8 mouse cellular contexts compared by ENCODE assay signal in genomic region chr8:116994016-116994716, GRCm38 (mm10). TPM values are rescaled to one million over a fixed set of nuclear protein-coding genes. Genes with fewer than 3 reads are reported as not detected.
A peak's percentile ranks its signal among the peaks of the same experiment; 100 is the strongest.
DNase-seq lines count a peak whose midpoint lies in the region; ATAC-seq and TF ChIP-seq lines count a peak whose summit lies in the region.

No protein-coding gene starts in this region.

- no peak for TF ChIP-seq CTCF in midbrain, postnatal 0 days (IDR thresholded peaks at IDR 0.05)

- H3K4me3 ChIP-seq in kidney, embryonic 15.5 days (replicated peaks), result peak overlapping the region; percentile 85
- H3K4me3 ChIP-seq in embryonic facial prominence, embryonic 11.5 days (ENCODE audit: low read depth, low read length), result peak overlapping the region; percentile 64
- peak overlapping the region; percentile 80 for H3K4me3 ChIP-seq in hindbrain, embryonic 15.5 days
- peak overlapping the region; percentile 69 for H3K4me3 ChIP-seq in midbrain, postnatal 0 days (ENCODE audit: low read depth, low read length)

- peak overlapping the region; percentile 93 for H3K4me2 ChIP-seq in kidney, embryonic 15.5 days
- peak overlapping the region; percentile 38; the same call in 1 of the 2 replicates for H3K4me2 ChIP-seq in embryonic facial prominence, embryonic 11.5 days (ENCODE audit: low read depth, low read length)
- peak overlapping the region; percentile 85 for H3K4me2 ChIP-seq in hindbrain, embryonic 15.5 days
- peak overlapping the region; percentile 91 for H3K4me2 ChIP-seq in midbrain, postnatal 0 days (ENCODE audit: low read depth, low read length, poor library complexity, severe bottlenecking)

- H3K9me3 ChIP-seq in kidney, embryonic 15.5 days (replicated peaks), result no peaks in the 10 kb centered on the region
- H3K9me3 ChIP-seq in embryonic facial prominence, embryonic 11.5 days (replicated peaks; ENCODE audit: control insufficient read depth, low read length), result no peaks in the 10 kb centered on the region
- H3K9me3 ChIP-seq in hindbrain, embryonic 15.5 days, result no peaks in the 10 kb centered on the region
- H3K9me3 ChIP-seq in midbrain, postnatal 0 days (ENCODE audit: low read length), result no peaks in the 10 kb centered on the region

- H3K9ac ChIP-seq in kidney, embryonic 15.5 days, result peak overlapping the region; percentile 39; the same call in 1 of the 2 replicates
- no peak overlapping the region; the same call in 1 of the 2 replicates for H3K9ac ChIP-seq in embryonic facial prominence, embryonic 11.5 days (replicated peaks; ENCODE audit: low read length)
- H3K9ac ChIP-seq in hindbrain, embryonic 15.5 days, result no peak overlapping the region; the same call in 1 of the 2 replicates
- H3K9ac ChIP-seq in midbrain, postnatal 0 days (replicated peaks; ENCODE audit: low read length, poor library complexity, severe bottlenecking), result no peak overlapping the region

- H3K27ac ChIP-seq in kidney, embryonic 15.5 days, result peak overlapping the region; percentile 63; the same call in 1 of the 2 replicates
- no peak overlapping the region for H3K27ac ChIP-seq in embryonic facial prominence, embryonic 11.5 days (replicated peaks; ENCODE audit: low read depth, low read length)
- peak overlapping the region; percentile 75 for H3K27ac ChIP-seq in hindbrain, embryonic 15.5 days (replicated peaks)
- no peak overlapping the region for H3K27ac ChIP-seq in midbrain, postnatal 0 days (ENCODE audit: low read depth, low read length)

- no peaks in the 10 kb centered on the region for H3K27me3 ChIP-seq in kidney, embryonic 15.5 days
- no peaks in the 10 kb centered on the region for H3K27me3 ChIP-seq in embryonic facial prominence, embryonic 11.5 days (ENCODE audit: control insufficient read depth, insufficient read depth, low read length)
- no peaks in the 10 kb centered on the region for H3K27me3 ChIP-seq in hindbrain, embryonic 15.5 days
- no peaks in the 10 kb centered on the region for H3K27me3 ChIP-seq in midbrain, postnatal 0 days (ENCODE audit: insufficient read depth, low read length)

- WGBS in kidney, embryonic 15.5 days, result 65% methylated on average over 11 of the region's 11 CpGs
- 66% methylated on average over 11 of the region's 11 CpGs for WGBS in embryonic facial prominence, embryonic 11.5 days
- WGBS in hindbrain, embryonic 15.5 days, result 65% methylated on average over 11 of the region's 11 CpGs
- WGBS in midbrain, postnatal 0 days, result 68% methylated on average over 11 of the region's 11 CpGs

- H3K4me1 ChIP-seq in kidney, embryonic 15.5 days, result peaks cover 22% of the 10 kb centered on the region
- no peaks in the 10 kb centered on the region for H3K4me1 ChIP-seq in embryonic facial prominence, embryonic 11.5 days (ENCODE audit: control insufficient read depth, insufficient read depth, low read length)
- H3K4me1 ChIP-seq in hindbrain, embryonic 15.5 days (replicated peaks), result peaks cover 22% of the 10 kb centered on the region
- H3K4me1 ChIP-seq in midbrain, postnatal 0 days (ENCODE audit: insufficient read depth, low read length), result no peaks in the 10 kb centered on the region

- DNase-seq in kidney, adult 8-10 months, result no peak
- no peak for DNase-seq in embryonic facial prominence, embryonic 11.5 days (ENCODE audit: low spot score)
- DNase-seq in midbrain, postnatal 0 days (ENCODE audit: low spot score), result no peak
- DNase-seq in gastrocnemius, adult 18-20 months (ENCODE audit: low spot score), result no peak
- no peak for DNase-seq in right cerebral cortex, postnatal 14 days
- DNase-seq in urinary bladder, postnatal 10 days (ENCODE audit: low spot score), result no peak

- no peak for ATAC-seq in kidney, embryonic 15.5 days (replicated peaks; ENCODE audit: low FRiP score)
- no peak for ATAC-seq in embryonic facial prominence, embryonic 11.5 days (replicated peaks; ENCODE audit: insufficient number of reproducible peaks, low FRiP score, low TSS enrichment, low read depth)
- ATAC-seq in hindbrain, embryonic 15.5 days (ENCODE audit: low FRiP score, low read depth), result no peak
- ATAC-seq in midbrain, postnatal 0 days (ENCODE audit: low FRiP score), result no peak

- peaks cover 10% of the 10 kb centered on the region for H3K36me3 ChIP-seq in kidney, embryonic 15.5 days
- H3K36me3 ChIP-seq in embryonic facial prominence, embryonic 11.5 days (replicated peaks; ENCODE audit: control insufficient read depth, insufficient read depth, low read depth, low read length), result no peaks in the 10 kb centered on the region
- no peaks in the 10 kb centered on the region for H3K36me3 ChIP-seq in hindbrain, embryonic 15.5 days
- no peaks in the 10 kb centered on the region for H3K36me3 ChIP-seq in midbrain, postnatal 0 days (ENCODE audit: insufficient read depth, low read length)

RNA-seq across cellular contexts. Expression of gene Gcsh, which starts 0.8 kb away (rescaled TPM):
- 174 and 176 TPM in 2 replicates for polyA plus RNA-seq in kidney, embryonic 15.5 days (2015; fragmentation: Nextera tagmentation; extraction: Ambion mirVana)
- polyA plus RNA-seq in embryonic facial prominence, embryonic 11.5 days (2014; fragmentation: Nextera tagmentation; extraction: Ambion mirVana), result 166 and 167 TPM in 2 replicates
- 96.8 and 99.1 TPM in 2 replicates for polyA plus RNA-seq in hindbrain, embryonic 15.5 days (2015; fragmentation: Nextera tagmentation; extraction: Ambion mirVana)
- total RNA-seq in midbrain, postnatal 0 days (2014; rRNA removed), result 46.5 and 53.8 TPM in 2 replicates
- 93.9 and 106 TPM in 2 replicates for polyA plus RNA-seq in midbrain, postnatal 0 days (2015; fragmentation: Nextera tagmentation; extraction: Ambion mirVana)
- 10 to 100 TPM; 45.1 to 47.3 TPM for total RNA-seq in gastrocnemius, adult 18-20 months (2021)

RNA-seq across cellular contexts. Expression of gene 1700030J22Rik, which starts 15.4 kb away (rescaled TPM):
- 2.4 and 2.5 TPM in 2 replicates for polyA plus RNA-seq in kidney, embryonic 15.5 days (2015; fragmentation: Nextera tagmentation; extraction: Ambion mirVana)
- polyA plus RNA-seq in embryonic facial prominence, embryonic 11.5 days (2014; fragmentation: Nextera tagmentation; extraction: Ambion mirVana), result 2.0 and 2.8 TPM in 2 replicates
- polyA plus RNA-seq in hindbrain, embryonic 15.5 days (2015; fragmentation: Nextera tagmentation; extraction: Ambion mirVana), result 8.1 and 8.5 TPM in 2 replicates
- total RNA-seq in midbrain, postnatal 0 days (2014; rRNA removed), result 6.1 and 11.0 TPM in 2 replicates
- 7.8 and 8.4 TPM in 2 replicates for polyA plus RNA-seq in midbrain, postnatal 0 days (2015; fragmentation: Nextera tagmentation; extraction: Ambion mirVana)
- under 1 TPM in 1 of 2 experiments, not detected in 1; 0.11 TPM for total RNA-seq in gastrocnemius, adult 18-20 months (2021)

RNA-seq across cellular contexts. Expression of gene Atmin, which starts 51.0 kb away (rescaled TPM):
- 11.3 and 12.3 TPM in 2 replicates for polyA plus RNA-seq in kidney, embryonic 15.5 days (2015; fragmentation: Nextera tagmentation; extraction: Ambion mirVana)
- 12.7 and 13.1 TPM in 2 replicates for polyA plus RNA-seq in embryonic facial prominence, embryonic 11.5 days (2014; fragmentation: Nextera tagmentation; extraction: Ambion mirVana)
- 19.3 and 22.7 TPM in 2 replicates for polyA plus RNA-seq in hindbrain, embryonic 15.5 days (2015; fragmentation: Nextera tagmentation; extraction: Ambion mirVana)
- total RNA-seq in midbrain, postnatal 0 days (2014; rRNA removed), result 45.3 and 47.1 TPM in 2 replicates
- 20.1 and 22.7 TPM in 2 replicates for polyA plus RNA-seq in midbrain, postnatal 0 days (2015; fragmentation: Nextera tagmentation; extraction: Ambion mirVana)
- 10 to 100 TPM; 24.6 to 29.6 TPM for total RNA-seq in gastrocnemius, adult 18-20 months (2021)

Comparison
In these comparisons a context has a peak if more than half of its experiments do, and no peak if none do; other contexts are left out.
1. H3K27ac ChIP-seq: peak in kidney, embryonic 15.5 days (single experiment) and hindbrain, embryonic 15.5 days (single experiment); none in embryonic facial prominence, embryonic 11.5 days (single experiment) and midbrain, postnatal 0 days (single experiment).
2. H3K4me2 ChIP-seq: peak in every context shown above with its lines; median percentile 93 in kidney, embryonic 15.5 days; 91 in midbrain, postnatal 0 days; 85 in hindbrain, embryonic 15.5 days; 38 in embryonic facial prominence, embryonic 11.5 days.
3. Peak in every context shown above with its lines, with median percentiles within 50 percentile points of each other: H3K4me3 ChIP-seq.